Mouse (Mus musculus): Measurements from ENCODE around the gene Cercam. TPM values are rescaled to one million over a fixed set of nuclear protein-coding genes. Genes with fewer than 3 reads are reported as not detected.
A peak's percentile ranks its signal among the peaks of the same experiment; 100 is the strongest.

Gene Cercam
- polyA plus RNA-seq, 1 experiment from 2014 or later = 24.5 TPM

GRCm38 (mm10) chr2:29835391-29835899 lies 33.5 kb upstream of the Cercam start:
- no peaks in the 10 kb centered on the region for H3K9me3 ChIP-seq (ENCODE audit: control insufficient read depth, low read length)
- peaks cover 8% of the 10 kb centered on the region; the same call in 1 of the 2 replicates for H3K36me3 ChIP-seq (ENCODE audit: control insufficient read depth, insufficient read depth, low read length)
- H3K4me3 ChIP-seq (ENCODE audit: low read length) = no peak overlapping the region
- no peaks in the 10 kb centered on the region for H3K4me1 ChIP-seq (ENCODE audit: control insufficient read depth, insufficient read depth, low read length)
- no peak for ATAC-seq
- H3K27ac ChIP-seq (ENCODE audit: low read length) = no peak overlapping the region
- H3K9ac ChIP-seq (ENCODE audit: low read depth, low read length) = no peak overlapping the region
- H3K27me3 ChIP-seq (replicated peaks; ENCODE audit: control insufficient read depth, insufficient read depth, low read length) = no peaks in the 10 kb centered on the region
- H3K4me2 ChIP-seq (ENCODE audit: low read depth, low read length) = no peak overlapping the region
- 67% methylated on average over 2 of the region's 2 CpGs for WGBS

GRCm38 (mm10) chr2:29839460-29839859 lies 29.5 kb upstream of the Cercam start:
- WGBS = 57% methylated on average over 4 of the region's 4 CpGs
- Histone ChIP-seq H3K9ac (ENCODE audit: low read depth, low read length) (no peak overlapping the region), H3K4me3 (ENCODE audit: low read length) (no peak overlapping the region), H3K36me3 (ENCODE audit: control insufficient read depth, insufficient read depth, low read length) (peaks cover 8% of the 10 kb centered on the region; the same call in 1 of the 2 replicates), H3K4me1 (ENCODE audit: control insufficient read depth, insufficient read depth, low read length) (no peaks in the 10 kb centered on the region), H3K9me3 (ENCODE audit: control insufficient read depth, low read length) (no peaks in the 10 kb centered on the region), H3K27ac (ENCODE audit: low read length) (no peak overlapping the region), H3K4me2 (ENCODE audit: low read depth, low read length) (no peak overlapping the region), H3K27me3 (replicated peaks; ENCODE audit: control insufficient read depth, insufficient read depth, low read length) (peaks cover 13% of the 10 kb centered on the region)
- ATAC-seq = no peak

GRCm38 (mm10) chr2:29843231-29844105 lies 25.5 kb upstream of the Cercam start:
- 69% methylated on average over 9 of the region's 9 CpGs for WGBS
- Histone ChIP-seq H3K9me3 (ENCODE audit: control insufficient read depth, low read length) (no peaks in the 10 kb centered on the region), H3K9ac (ENCODE audit: low read depth, low read length) (no peak overlapping the region), H3K27ac (ENCODE audit: low read length) (no peak overlapping the region), H3K4me2 (ENCODE audit: low read depth, low read length) (no peak overlapping the region), H3K4me1 (ENCODE audit: control insufficient read depth, insufficient read depth, low read length) (peaks cover 6% of the 10 kb centered on the region), H3K27me3 (replicated peaks; ENCODE audit: control insufficient read depth, insufficient read depth, low read length) (peaks cover 40% of the 10 kb centered on the region), H3K4me3 (ENCODE audit: low read length) (no peak overlapping the region), H3K36me3 (ENCODE audit: control insufficient read depth, insufficient read depth, low read length) (peaks cover 6% of the 10 kb centered on the region; the same call in 1 of the 2 replicates)
- no peak for ATAC-seq

- H3K4me3 ChIP-seq (ENCODE audit: low read length) = no peak overlapping the region
- H3K27ac ChIP-seq (ENCODE audit: low read length) = no peak overlapping the region
- H3K9ac ChIP-seq (ENCODE audit: low read depth, low read length) = no peak overlapping the region
- no peak for ATAC-seq
- no peak overlapping the region for H3K4me2 ChIP-seq (ENCODE audit: low read depth, low read length)
- peaks cover 6% of the 10 kb centered on the region; the same call in 1 of the 2 replicates for H3K36me3 ChIP-seq (ENCODE audit: control insufficient read depth, insufficient read depth, low read length)
- peaks cover 40% of the 10 kb centered on the region for H3K27me3 ChIP-seq (replicated peaks; ENCODE audit: control insufficient read depth, insufficient read depth, low read length)
- 78% methylated on average over 2 of the region's 2 CpGs for WGBS
- no peaks in the 10 kb centered on the region for H3K9me3 ChIP-seq (ENCODE audit: control insufficient read depth, low read length)
- H3K4me1 ChIP-seq (ENCODE audit: control insufficient read depth, insufficient read depth, low read length) = peaks cover 6% of the 10 kb centered on the region
Measured at GRCm38 (mm10) chr2:29844115-29844514, 24.8 kb upstream of the Cercam start.

GRCm38 (mm10) chr2:29844661-29845060 lies 24.3 kb upstream of the Cercam start:
- no peak for ATAC-seq
- no peak overlapping the region for H3K4me2 ChIP-seq (ENCODE audit: low read depth, low read length)
- peaks cover 40% of the 10 kb centered on the region for H3K27me3 ChIP-seq (replicated peaks; ENCODE audit: control insufficient read depth, insufficient read depth, low read length)
- WGBS = 49% methylated on average over 3 of the region's 3 CpGs
- H3K9me3 ChIP-seq (ENCODE audit: control insufficient read depth, low read length) = no peaks in the 10 kb centered on the region
- H3K36me3 ChIP-seq (ENCODE audit: control insufficient read depth, insufficient read depth, low read length) = peaks cover 6% of the 10 kb centered on the region; the same call in 1 of the 2 replicates
- peaks cover 6% of the 10 kb centered on the region for H3K4me1 ChIP-seq (ENCODE audit: control insufficient read depth, insufficient read depth, low read length)
- H3K4me3 ChIP-seq (ENCODE audit: low read length) = no peak overlapping the region
- no peak overlapping the region for H3K27ac ChIP-seq (ENCODE audit: low read length)
- H3K9ac ChIP-seq (ENCODE audit: low read depth, low read length) = no peak overlapping the region

GRCm38 (mm10) chr2:29845636-29846035 lies 23.3 kb upstream of the Cercam start:
- Histone ChIP-seq H3K9me3 (ENCODE audit: control insufficient read depth, low read length) (no peaks in the 10 kb centered on the region), H3K36me3 (ENCODE audit: control insufficient read depth, insufficient read depth, low read length) (peaks cover 6% of the 10 kb centered on the region; the same call in 1 of the 2 replicates), H3K4me3 (ENCODE audit: low read length) (peak overlapping the region; percentile 31), H3K27me3 (replicated peaks; ENCODE audit: control insufficient read depth, insufficient read depth, low read length) (peaks cover 40% of the 10 kb centered on the region), H3K9ac (ENCODE audit: low read depth, low read length) (peak overlapping the region; percentile 48; the same call in 1 of the 2 replicates), H3K4me2 (ENCODE audit: low read depth, low read length) (peak overlapping the region; percentile 50), H3K27ac (ENCODE audit: low read length) (no peak overlapping the region), H3K4me1 (ENCODE audit: control insufficient read depth, insufficient read depth, low read length) (peaks cover 6% of the 10 kb centered on the region)
- whole genome bisulfite sequencing = 30% methylated on average over 25 of the region's 25 CpGs
- ATAC-seq = no peak

GRCm38 (mm10) chr2:29846061-29846853 lies 22.7 kb upstream of the Cercam start:
- Histone ChIP-seq H3K4me2 (ENCODE audit: low read depth, low read length) (peak overlapping the region; percentile 50), H3K36me3 (ENCODE audit: control insufficient read depth, insufficient read depth, low read length) (peaks cover 6% of the 10 kb centered on the region; the same call in 1 of the 2 replicates), H3K9ac (ENCODE audit: low read depth, low read length) (peak overlapping the region; percentile 48; the same call in 1 of the 2 replicates), H3K4me3 (ENCODE audit: low read length) (peak overlapping the region; percentile 31), H3K4me1 (ENCODE audit: control insufficient read depth, insufficient read depth, low read length) (peaks cover 6% of the 10 kb centered on the region), H3K27ac (ENCODE audit: low read length) (no peak overlapping the region), H3K9me3 (ENCODE audit: control insufficient read depth, low read length) (no peaks in the 10 kb centered on the region), H3K27me3 (replicated peaks; ENCODE audit: control insufficient read depth, insufficient read depth, low read length) (peaks cover 40% of the 10 kb centered on the region)
- 9% methylated on average over 46 of the region's 47 CpGs for WGBS
- ATAC-seq = peak; percentile 69

- peaks cover 6% of the 10 kb centered on the region for H3K4me1 ChIP-seq (ENCODE audit: control insufficient read depth, insufficient read depth, low read length)
Measured at GRCm38 (mm10) chr2:29846911-29847310, 22.1 kb upstream of the Cercam start.

GRCm38 (mm10) chr2:29849041-29849440 lies 19.9 kb upstream of the Cercam start:
- Histone ChIP-seq H3K4me2 (ENCODE audit: low read depth, low read length) (no peak overlapping the region), H3K4me1 (ENCODE audit: control insufficient read depth, insufficient read depth, low read length) (peaks cover 7% of the 10 kb centered on the region), H3K36me3 (ENCODE audit: control insufficient read depth, insufficient read depth, low read length) (no peaks in the 10 kb centered on the region; the same call in 1 of the 2 replicates), H3K27ac (ENCODE audit: low read length) (no peak overlapping the region), H3K9ac (ENCODE audit: low read depth, low read length) (no peak overlapping the region), H3K27me3 (replicated peaks; ENCODE audit: control insufficient read depth, insufficient read depth, low read length) (peaks cover 31% of the 10 kb centered on the region), H3K4me3 (ENCODE audit: low read length) (no peak overlapping the region), H3K9me3 (ENCODE audit: control insufficient read depth, low read length) (no peaks in the 10 kb centered on the region)
- WGBS = 66% methylated on average over 8 of the region's 8 CpGs
- ATAC-seq = no peak

More at GRCm38 (mm10) chr2:29846911-29847310, 22.1 kb upstream of the Cercam start:
- H3K9ac ChIP-seq (ENCODE audit: low read depth, low read length) = no peak overlapping the region
- no peak overlapping the region for H3K4me2 ChIP-seq (ENCODE audit: low read depth, low read length)
- no peak overlapping the region for H3K4me3 ChIP-seq (ENCODE audit: low read length)
- peaks cover 5% of the 10 kb centered on the region; the same call in 1 of the 2 replicates for H3K36me3 ChIP-seq (ENCODE audit: control insufficient read depth, insufficient read depth, low read length)
- ATAC-seq = no peak; the same call in 1 of the 2 replicates
- 55% methylated on average over 3 of the region's 3 CpGs for WGBS
- peaks cover 40% of the 10 kb centered on the region for H3K27me3 ChIP-seq (replicated peaks; ENCODE audit: control insufficient read depth, insufficient read depth, low read length)
- H3K27ac ChIP-seq (ENCODE audit: low read length) = no peak overlapping the region
- H3K9me3 ChIP-seq (ENCODE audit: control insufficient read depth, low read length) = no peaks in the 10 kb centered on the region
